27 mouse cellular contexts compared by ENCODE assay signal in the genomic region with DNA sequence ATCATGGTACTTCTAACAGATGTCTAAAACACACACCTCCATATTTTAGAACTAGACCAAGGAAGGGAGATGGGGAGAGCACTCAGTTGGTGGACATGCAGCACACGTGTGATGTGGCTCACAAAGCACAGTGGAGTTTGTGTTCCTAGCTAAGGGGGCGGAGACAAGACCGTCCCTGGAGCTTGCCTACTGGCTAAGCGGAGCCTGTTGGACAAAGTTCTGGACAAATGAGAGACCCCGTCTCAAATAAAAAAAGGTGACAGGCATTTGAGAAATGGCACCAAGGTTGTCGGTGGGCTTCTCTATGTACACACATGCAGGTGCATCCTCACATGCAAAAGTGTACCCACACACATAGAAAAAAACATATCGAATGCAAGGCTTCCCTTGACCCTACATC.
"Had no signal": no experiment of that assay in that cellular context is flagged by ENCODE, and none has a peak within 500 bp of the region (broad histone marks: within the 10 kb centered on the region; RNA-seq: fewer than 3 reads in every experiment).

No protein-coding gene starts in this region.

- H3K27me3 ChIP-seq: heart, embryonic 12.5 days; hindbrain, embryonic 12.5 days; intestine, embryonic 15.5 days; kidney, embryonic 15.5 days; limb, embryonic 13.5 days; limb, embryonic 15.5 days; liver, embryonic 12.5 days had no signal

- H3K4me2 ChIP-seq: heart, embryonic 12.5 days; hindbrain, embryonic 12.5 days; hindbrain, embryonic 14.5 days; intestine, embryonic 15.5 days; kidney, embryonic 15.5 days; limb, embryonic 13.5 days; limb, embryonic 15.5 days; liver, embryonic 12.5 days had no signal

- H3K9me3 ChIP-seq: heart, embryonic 10.5 days; heart, embryonic 12.5 days; hindbrain, embryonic 10.5 days; hindbrain, embryonic 12.5 days; intestine, embryonic 15.5 days; kidney, embryonic 15.5 days; limb, embryonic 13.5 days; limb, embryonic 15.5 days; liver, embryonic 12.5 days had no signal

- DNase-seq: gastrocnemius, adult 2 months; gastrocnemius, postnatal 10 days; gastrocnemius, postnatal 25 days; heart, adult 2 months; heart, postnatal 10 days; heart, postnatal 4 days; kidney, adult 11 months; kidney, adult 2 months; kidney, adult 9 months; kidney, postnatal 14 days; kidney, postnatal 36 days; layer of hippocampus, postnatal 36 days; left cerebral cortex, postnatal 4 days had no signal

- H3K9ac ChIP-seq: heart, embryonic 12.5 days; hindbrain, embryonic 12.5 days; hindbrain, embryonic 14.5 days; intestine, embryonic 15.5 days; kidney, embryonic 15.5 days; limb, embryonic 13.5 days; limb, embryonic 15.5 days; liver, embryonic 12.5 days; liver, embryonic 14.5 days had no signal

- H3K27ac ChIP-seq: gastrocnemius, adult 2 months; heart, embryonic 10.5 days; hindbrain, embryonic 10.5 days; hindbrain, embryonic 12.5 days; hindbrain, embryonic 14.5 days; intestine, embryonic 15.5 days; kidney, embryonic 15.5 days; kidney, postnatal 0 days; limb, embryonic 13.5 days; limb, embryonic 15.5 days; liver, embryonic 12.5 days; liver, embryonic 14.5 days had no signal

- H3K4me1 ChIP-seq: hindbrain, embryonic 10.5 days; hindbrain, embryonic 12.5 days; limb, embryonic 15.5 days had no signal

- ATAC-seq: hindbrain, embryonic 16.5 days; inflammation-experienced regulatory T-cells, adult 6 months; intestine, embryonic 15.5 days; liver, embryonic 12.5 days had no signal

- H3K4me3 ChIP-seq: gastrocnemius, adult 2 months; heart, adult 2 months; heart, embryonic 10.5 days; heart, embryonic 12.5 days; hindbrain, embryonic 10.5 days; hindbrain, embryonic 12.5 days; intestine, embryonic 15.5 days; kidney, embryonic 15.5 days; limb, embryonic 13.5 days; limb, embryonic 15.5 days; liver, embryonic 12.5 days had no signal
